In genomic region chr6:39273427-39273826, GRCm38 (mm10) we compare ENCODE assay signal across 17 mouse cellular contexts.
DNase-seq lines count a peak whose midpoint lies in the region; ATAC-seq and TF ChIP-seq lines count a peak whose summit lies in the region.
"Had no signal": no experiment of that assay in that cellular context is flagged by ENCODE, and none has a peak within 500 bp of the region (broad histone marks: within the 10 kb centered on the region; RNA-seq: fewer than 3 reads in every experiment).

No protein-coding gene starts in this region.

- whole genome bisulfite sequencing in liver, embryonic 14.5 days (ENCODE audit: insufficient replicate concordance), result 69% methylated on average over 1 of the region's 1 CpGs
- WGBS in macrophage (ENCODE audit: missing documents), result 100% methylated on average over 1 of the region's 1 CpGs
- WGBS in forebrain, embryonic 10.5 days, result 90% methylated on average over 1 of the region's 1 CpGs

- H3K36me3 ChIP-seq in liver, embryonic 14.5 days (replicated peaks; ENCODE audit: control insufficient read depth, insufficient read depth, low read depth), result no peaks in the 10 kb centered on the region
- no peaks in the 10 kb centered on the region for H3K36me3 ChIP-seq in macrophage (ENCODE audit: inconsistent target)
- H3K36me3 ChIP-seq in forebrain, embryonic 10.5 days (replicated peaks), result no peaks in the 10 kb centered on the region
- H3K36me3 ChIP-seq: embryonic facial prominence, embryonic 12.5 days; hindbrain, embryonic 12.5 days; limb, embryonic 13.5 days; neural tube, embryonic 15.5 days; stomach, embryonic 15.5 days had no signal

- H3K9me3 ChIP-seq in liver, embryonic 14.5 days (ENCODE audit: control insufficient read depth, low read length), result no peaks in the 10 kb centered on the region
- peaks cover 3% of the 10 kb centered on the region; the same call in 1 of the 2 replicates for H3K9me3 ChIP-seq in forebrain, embryonic 10.5 days
- H3K9me3 ChIP-seq: embryonic facial prominence, embryonic 12.5 days; limb, embryonic 13.5 days; neural tube, embryonic 15.5 days; stomach, embryonic 15.5 days had no signal

- H3K4me2 ChIP-seq in liver, embryonic 14.5 days (ENCODE audit: low read depth), result no peak overlapping the region
- H3K4me2 ChIP-seq: embryonic facial prominence, embryonic 12.5 days; hindbrain, embryonic 12.5 days; limb, embryonic 13.5 days; midbrain, embryonic 11.5 days; neural tube, embryonic 15.5 days; stomach, embryonic 15.5 days had no signal

- no peaks in the 10 kb centered on the region; a peak in 1 of 4 replicates for H3K4me1 ChIP-seq in liver, embryonic 14.5 days (replicated peaks; ENCODE audit: control insufficient read depth in 2 of 2, insufficient read depth in 2 of 2, low read length in 1 of 2)
- peaks cover 17% of the 10 kb centered on the region for H3K4me1 ChIP-seq in forebrain, embryonic 10.5 days
- H3K4me1 ChIP-seq: embryonic facial prominence, embryonic 12.5 days; hindbrain, embryonic 12.5 days; neural tube, embryonic 15.5 days; stomach, embryonic 15.5 days had no signal

- no peak overlapping the region for H3K27ac ChIP-seq in gastrocnemius, adult 2 months
- no peak overlapping the region for H3K27ac ChIP-seq in liver, embryonic 14.5 days
- 0 out of 2 replicates have a peak overlapping the region, but pooled peaks have one; percentile 22 for H3K27ac ChIP-seq in macrophage
- no peak overlapping the region for H3K27ac ChIP-seq in forebrain, embryonic 10.5 days
- H3K27ac ChIP-seq: embryonic facial prominence, embryonic 12.5 days; hindbrain, embryonic 12.5 days; limb, embryonic 13.5 days; neural tube, embryonic 15.5 days; stomach, embryonic 15.5 days had no signal

- H3K9ac ChIP-seq in liver, embryonic 14.5 days (replicated peaks), result no peak overlapping the region
- H3K9ac ChIP-seq: embryonic facial prominence, embryonic 12.5 days; hindbrain, embryonic 12.5 days; limb, embryonic 13.5 days; neural tube, embryonic 15.5 days; stomach, embryonic 15.5 days had no signal

- no peak overlapping the region for H3K4me3 ChIP-seq in gastrocnemius, adult 2 months
- H3K4me3 ChIP-seq in liver, embryonic 14.5 days (ENCODE audit: insufficient read depth in 1 of 2, low read depth in 2 of 2, low read length in 2 of 2), result no peak overlapping the region
- H3K4me3 ChIP-seq in macrophage (ENCODE audit: inconsistent target), result no peak overlapping the region
- no peak overlapping the region for H3K4me3 ChIP-seq in forebrain, embryonic 10.5 days
- H3K4me3 ChIP-seq: embryonic facial prominence, embryonic 12.5 days; hindbrain, embryonic 12.5 days; limb, embryonic 13.5 days; neural tube, embryonic 15.5 days; stomach, embryonic 15.5 days had no signal

- no peaks in the 10 kb centered on the region for H3K79me2 ChIP-seq in macrophage (ENCODE audit: inconsistent target)

- no peak for DNase-seq in gastrocnemius, adult 2 months
- no peak for DNase-seq in gastrocnemius, adult 8-10 months (ENCODE audit: low spot score in 2 of 2)
- DNase-seq in liver, embryonic 14.5 days (ENCODE audit: low read depth in 3 of 3, low spot score in 3 of 3), result no peak
- no peak for DNase-seq in liver
- peak; percentile 70 for DNase-seq in ES-CJ7 (ENCODE audit: low read depth, low spot score)
- DNase-seq in cerebellum, postnatal 4 days (ENCODE audit: low spot score in 2 of 2), result no peak
- no peak for DNase-seq in forebrain, embryonic 10.5 days (ENCODE audit: extremely low spot score, low spot score)
- DNase-seq: cerebellum, postnatal 25 days; kidney, adult 9 months; thymus, postnatal 25 days had no signal

- no peaks in the 10 kb centered on the region for H3K27me3 ChIP-seq in liver, embryonic 14.5 days (ENCODE audit: control insufficient read depth, insufficient read depth, low read length)
- no peaks in the 10 kb centered on the region for H3K27me3 ChIP-seq in forebrain, embryonic 10.5 days (ENCODE audit: poor library complexity, severe bottlenecking)
- H3K27me3 ChIP-seq: embryonic facial prominence, embryonic 12.5 days; hindbrain, embryonic 12.5 days; limb, embryonic 13.5 days; neural tube, embryonic 15.5 days; stomach, embryonic 15.5 days had no signal

- intact Hi-C loops in gastrocnemius, adult 2 months (cut with DNase I), result no loop called here

- ATAC-seq in liver, embryonic 14.5 days (ENCODE audit: insufficient read depth), result no peak

- TF ChIP-seq CTCF in gastrocnemius, adult 2 months (IDR thresholded peaks at IDR 0.05), result peak; percentile 27; the same call in 1 of the 2 replicates
- peak; percentile 46 for TF ChIP-seq CTCF in liver, embryonic 14.5 days (IDR thresholded peaks at IDR 0.05; ENCODE audit: low read depth)

- TF ChIP-seq EP300 in liver, embryonic 14.5 days (IDR thresholded peaks at IDR 0.05; ENCODE audit: low read depth), result no peak
